Mouse (Mus musculus) thymus, adult 2 months (tissue): ENCODE measurements around the gene Gm20388. TPM values are rescaled to one million over a fixed set of nuclear protein-coding genes. Genes with fewer than 3 reads are reported as not detected.

Experiments
- DNase-seq: peaks from one replicate; pipeline ENCODE4 v3.0.0; 2021
- H3K27ac ChIP-seq: fragments of 200-500 bp; 2 replicates; pipeline ENCODE4 v1.5.1; 2012; ENCODE audit warnings: low read length, control low read depth; ENCODE audit not compliant: control insufficient read depth, insufficient read depth
- H3K27me3 ChIP-seq: fragments of 200-500 bp; 2 replicates; pipeline ENCODE4 v1.6.1; 2012; ENCODE audit warnings: mild to moderate bottlenecking, low read length, moderate library complexity, mixed read lengths; ENCODE audit not compliant: control insufficient read depth, insufficient read depth
- H3K36me3 ChIP-seq: fragments of 200-500 bp; 2 replicates; pipeline ENCODE4 v1.6.1; 2012; ENCODE audit warnings: mild to moderate bottlenecking, low read length, moderate library complexity; ENCODE audit not compliant: control insufficient read depth, insufficient read depth
- H3K4me1 ChIP-seq: fragments of 200-500 bp; replicated peaks from 2 replicates; pipeline ENCODE4 v1.6.1; 2012; ENCODE audit warnings: low read length; ENCODE audit not compliant: control insufficient read depth, insufficient read depth
- H3K4me3 ChIP-seq: fragments of 200-500 bp; 2 replicates; pipeline ENCODE4 v1.5.1; 2012; ENCODE audit warnings: mild to moderate bottlenecking, low read length, control low read depth, moderate library complexity; ENCODE audit not compliant: control insufficient read depth, insufficient read depth
- CTCF ChIP-seq: fragments of 200-500 bp; IDR thresholded peaks from 2 replicates; pipeline ENCODE4 v1.5.1; 2012; ENCODE audit warnings: mild to moderate bottlenecking, control low read depth, low read length, moderate library complexity, borderline replicate concordance; ENCODE audit not compliant: control insufficient read depth, poor library complexity, insufficient read depth; ENCODE audit errors: extremely low read depth
- POLR2A ChIP-seq: fragments of 200-500 bp; IDR thresholded peaks from 2 replicates; pipeline ENCODE4 v1.6.1; 2012; ENCODE audit warnings: mild to moderate bottlenecking, low read length, control low read depth, moderate library complexity; ENCODE audit not compliant: control insufficient read depth, poor library complexity, insufficient read depth; ENCODE audit errors: extremely low read depth
- WGBS: fragments of 180-500 bp; shearing (Covaris S2); methylation state at CpG from one replicate; pipeline ENCODE4 v1.1.7; 2018; 5-methylcytosine and 5-hydroxymethylcytosine counted together
- polyA plus RNA-seq: library from polyadenylated mRNA; depleted of rRNA; stranded (reverse); fragments of >200 nt; gene quantifications from 2 replicates; pipeline ENCODE4 v1.2.3, GENCODE M21; 2012

Gene Gm20388
- polyA plus RNA-seq, 1 experiment = 103 TPM

DNA sequence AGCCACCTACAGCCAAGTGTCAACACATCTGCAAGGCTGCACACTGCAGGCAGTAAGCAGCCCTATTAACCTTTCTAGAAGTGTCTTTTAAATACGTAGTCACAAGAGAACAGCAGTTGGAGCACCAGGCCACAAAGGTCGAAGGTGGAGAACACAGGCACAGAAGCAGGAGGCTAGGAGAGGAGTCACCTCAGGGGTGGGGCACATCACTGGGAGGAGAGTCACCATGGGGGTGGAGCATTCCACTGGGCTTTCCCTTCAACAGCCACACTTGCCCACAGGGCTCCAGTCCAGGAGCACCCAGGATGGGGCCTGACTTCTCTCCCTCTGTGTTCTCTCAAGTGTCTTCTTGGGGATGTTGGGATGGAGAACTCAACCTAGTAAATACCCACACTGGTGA, 185.8 kb downstream of the Gm20388 start:
- H3K36me3 ChIP-seq = peaks cover 14% of the 10 kb centered on the region
- DNase-seq = no peak
- H3K4me1 ChIP-seq = peaks cover 8% of the 10 kb centered on the region; the same call in 1 of the 2 replicates
- no peaks in the 10 kb centered on the region for H3K27me3 ChIP-seq
- WGBS = 89% methylated on average over 2 of the region's 2 CpGs
- H3K27ac ChIP-seq = no peak overlapping the region
- TF ChIP-seq CTCF = no peak
- TF ChIP-seq POLR2A = no peak
- H3K4me3 ChIP-seq = no peak overlapping the region

DNA sequence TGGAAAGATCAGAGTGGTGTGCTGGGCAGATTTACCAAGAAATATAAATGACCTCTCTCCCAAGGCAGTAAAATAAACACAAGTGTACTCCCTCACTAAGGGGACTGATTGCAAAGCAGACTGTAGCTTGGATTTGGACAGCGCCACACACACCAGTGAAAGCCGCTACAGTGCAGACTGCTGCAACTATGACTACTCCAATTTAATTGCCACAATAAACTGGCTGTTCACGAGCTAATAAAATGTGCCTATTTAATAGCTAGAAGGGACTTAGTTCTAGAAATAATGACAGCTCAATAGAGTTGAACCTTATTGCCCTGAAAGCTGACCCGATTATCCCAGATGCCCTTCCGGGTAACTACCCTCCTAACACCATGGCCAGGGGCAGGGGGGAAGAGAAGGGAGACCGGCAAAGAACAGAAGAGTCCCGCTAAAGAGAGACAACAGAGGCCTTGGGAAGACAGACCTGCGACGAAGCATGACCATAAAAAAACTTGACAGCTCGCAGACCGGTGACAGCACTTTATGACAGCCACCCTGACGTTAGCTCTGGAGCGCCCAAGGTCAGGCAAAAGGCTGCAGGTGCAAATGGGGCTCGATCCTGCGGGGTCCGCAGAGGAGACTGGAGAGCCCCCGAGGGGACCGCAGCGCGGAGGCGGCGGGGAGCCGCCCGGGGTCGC, 189.9 kb downstream of the Gm20388 start:
- Histone ChIP-seq H3K4me3 (peak overlapping the region; percentile 92), H3K4me1 (peaks cover 16% of the 10 kb centered on the region), H3K27me3 (no peaks in the 10 kb centered on the region), H3K36me3 (no peaks in the 10 kb centered on the region), H3K27ac (no peak overlapping the region)
- no peak for TF ChIP-seq CTCF
- no peak for TF ChIP-seq POLR2A
- DNase-seq = no peak
- 6% methylated on average over 25 of the region's 25 CpGs for WGBS

DNA sequence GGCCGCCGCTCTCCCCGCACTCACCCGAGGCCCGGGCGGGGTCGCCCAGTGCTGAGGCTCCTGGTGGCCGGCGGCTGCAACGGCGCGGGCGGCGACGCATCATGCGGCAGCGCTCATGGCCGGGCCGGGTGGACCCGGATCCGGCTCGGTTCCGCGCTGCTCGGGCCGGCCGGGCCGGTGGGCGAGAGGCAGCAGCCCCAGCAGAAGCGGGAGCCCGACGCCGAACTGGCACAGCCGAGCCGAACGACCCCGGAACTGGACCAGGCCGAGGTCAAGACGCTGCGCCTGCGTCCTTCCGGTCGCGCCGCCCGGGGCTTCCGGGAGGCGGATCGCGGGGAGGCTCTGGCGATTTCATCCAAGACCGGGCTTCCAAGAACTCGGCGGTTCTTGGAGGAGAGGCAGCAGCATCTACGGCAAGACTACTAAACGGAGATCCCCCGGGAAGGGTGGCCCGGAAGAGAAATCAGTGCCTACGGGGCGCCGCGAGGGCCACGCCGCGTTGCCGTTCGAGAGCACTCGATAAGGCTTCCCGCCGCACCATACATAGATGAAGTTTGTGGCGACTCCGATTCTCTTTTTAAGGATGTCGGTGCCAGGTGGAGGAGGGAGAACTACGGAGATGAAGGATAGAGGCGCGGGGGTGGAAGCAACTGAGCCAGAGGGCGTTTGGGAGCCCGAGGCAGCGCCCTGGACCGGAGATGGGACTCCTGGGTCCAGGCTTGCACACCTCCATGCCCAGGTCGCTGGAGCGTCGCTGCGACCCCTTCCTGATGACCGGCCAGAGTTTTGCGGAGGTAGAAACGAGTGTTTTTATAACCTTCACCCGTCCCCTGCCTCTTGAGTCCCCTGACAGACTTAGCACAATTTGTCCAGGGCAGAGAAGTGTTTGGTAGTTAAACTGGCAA, 190.7 kb downstream of the Gm20388 start, which contains the start of gene Zdhhc7:
TSS of gene Zdhhc7 (minus strand) at position 415 of the 905 bp plus-strand sequence.
- Histone ChIP-seq H3K36me3 (no peaks in the 10 kb centered on the region), H3K4me3 (peak within 1 kb of the TSS; percentile 92), H3K27me3 (no peaks in the 10 kb centered on the region), H3K27ac (no peak within 1 kb of the TSS), H3K4me1 (peaks cover 13% of the 10 kb centered on the region)
- DNase-seq = peak; percentile 82
- TF ChIP-seq CTCF (peak; percentile 52; the same call in 1 of the 2 replicates), POLR2A (peak; percentile 38; the same call in 1 of the 2 replicates)
- WGBS = under 1% methylated on average over 88 of the region's 88 CpGs

DNA sequence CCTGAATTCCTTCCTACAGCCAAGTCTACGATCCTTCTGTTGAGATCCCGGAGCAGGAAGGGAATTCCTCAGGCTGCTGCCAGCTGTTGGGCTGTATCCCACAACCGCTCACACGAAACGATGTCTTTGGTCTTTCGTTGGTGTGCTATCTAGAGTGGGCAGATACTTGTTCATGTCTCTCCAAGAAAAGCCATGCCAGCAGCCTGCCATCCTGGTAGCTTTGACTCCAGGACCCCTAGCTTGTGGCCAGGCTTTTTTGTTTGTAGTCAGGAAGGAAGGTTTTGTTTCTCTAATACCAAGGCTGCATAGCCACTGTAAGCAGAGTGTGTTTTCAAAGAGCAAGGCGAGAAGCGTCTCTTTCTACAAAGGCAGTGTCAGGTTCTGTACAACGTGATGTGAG, 193.3 kb downstream of the Gm20388 start:
- Histone ChIP-seq H3K27me3 (no peaks in the 10 kb centered on the region), H3K4me3 (no peak overlapping the region), H3K27ac (no peak overlapping the region), H3K36me3 (no peaks in the 10 kb centered on the region), H3K4me1 (peaks cover 13% of the 10 kb centered on the region)
- 92% methylated on average over 9 of the region's 9 CpGs for WGBS
- TF ChIP-seq CTCF = no peak
- no peak for TF ChIP-seq POLR2A
- no peak for DNase-seq

DNA sequence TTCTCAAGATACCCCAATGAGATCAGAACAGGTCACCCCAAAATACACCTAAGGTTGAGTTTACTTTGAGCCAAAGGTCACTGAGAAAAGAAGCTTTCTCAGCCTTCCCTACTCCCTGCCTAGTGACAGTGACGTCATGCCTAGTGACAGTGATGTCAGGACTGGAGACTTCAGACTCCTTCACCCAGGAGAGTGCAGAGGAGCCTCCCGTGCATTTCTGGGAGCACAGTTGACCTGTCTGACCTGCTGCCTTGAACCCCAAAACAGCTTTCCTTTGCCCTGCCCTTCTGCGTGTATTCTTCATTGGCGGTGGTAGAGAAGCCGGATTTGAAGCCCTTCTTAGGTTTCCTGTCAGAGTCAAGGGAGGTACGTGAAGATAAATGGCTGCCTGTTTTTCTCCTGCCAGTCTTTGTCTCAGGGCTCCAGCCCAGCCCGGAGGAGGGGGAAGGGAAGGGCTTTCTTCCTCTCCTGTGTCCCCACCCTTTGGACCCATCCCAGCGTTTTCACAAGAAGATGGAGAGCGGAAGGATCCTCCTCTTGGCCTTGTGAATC, 194.2 kb downstream of the Gm20388 start:
- no peak for DNase-seq
- Histone ChIP-seq H3K27ac (peak overlapping the region; percentile 56; the same call in 1 of the 2 replicates), H3K4me1 (peaks cover 13% of the 10 kb centered on the region), H3K4me3 (no peak overlapping the region), H3K27me3 (no peaks in the 10 kb centered on the region), H3K36me3 (no peaks in the 10 kb centered on the region)
- WGBS = 61% methylated on average over 9 of the region's 9 CpGs
- no peak for TF ChIP-seq POLR2A

DNA sequence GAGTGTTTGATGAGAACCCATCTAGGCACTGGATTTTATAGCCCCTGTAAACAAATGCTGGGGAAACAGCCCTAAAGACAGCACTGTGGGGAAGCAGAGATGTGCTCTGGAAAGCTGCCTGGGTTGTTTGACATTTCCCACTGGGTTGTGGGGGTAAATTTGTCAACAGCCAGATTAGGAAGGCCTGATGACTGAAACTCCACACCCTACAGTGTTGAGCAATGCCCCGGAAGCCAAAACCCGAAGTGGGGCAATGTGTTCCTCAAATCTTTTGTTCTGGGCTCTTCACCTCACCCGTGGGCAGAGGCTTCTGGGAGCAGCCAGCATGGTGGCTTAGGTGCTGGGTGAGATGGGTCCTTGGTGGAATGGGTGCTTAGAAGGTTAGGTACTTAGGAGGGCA, 198.5 kb downstream of the Gm20388 start:
- Histone ChIP-seq H3K27me3 (no peaks in the 10 kb centered on the region), H3K27ac (no peak overlapping the region), H3K36me3 (no peaks in the 10 kb centered on the region), H3K4me3 (no peak overlapping the region), H3K4me1 (peaks cover 7% of the 10 kb centered on the region)
- 31% methylated on average over 3 of the region's 3 CpGs for WGBS
- DNase-seq = no peak
- TF ChIP-seq CTCF (no peak), POLR2A (no peak)
